Mouse (Mus musculus): ENCODE data around the gene Stx1a. TPM values are rescaled to one million over a fixed set of nuclear protein-coding genes. Genes with fewer than 3 reads are reported as not detected.
"Not testable (repeated sequence)": the region's sequence is repeated elsewhere in the genome, so short reads cannot be mapped to it uniquely, and the experiment has no call there.

Gene Stx1a
- total and polyA plus RNA-seq, 2 experiments from 2014 or later: 152 to 171 TPM

DNA sequence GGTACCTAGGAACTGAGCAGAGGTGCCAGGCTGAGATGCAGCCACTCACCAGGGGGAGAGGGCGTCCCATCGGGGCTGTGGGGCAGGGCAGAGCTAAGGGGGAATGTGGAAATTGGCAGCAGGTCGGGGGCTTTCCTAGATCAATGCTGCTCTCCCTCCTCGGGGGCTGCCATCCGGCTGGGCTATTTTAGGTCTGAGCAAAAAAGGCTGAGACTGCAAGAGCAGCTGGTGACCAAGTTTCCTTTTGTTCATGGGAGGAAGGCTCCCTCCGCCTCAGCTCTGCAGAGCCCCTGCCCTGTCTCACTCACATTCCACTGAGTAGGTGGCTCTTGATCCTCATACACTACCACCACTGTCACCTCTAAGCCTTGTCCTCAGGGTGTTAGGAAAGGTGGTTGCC is 16.8 kb downstream of the Stx1a start:
- no peak overlapping the region for H3K9ac ChIP-seq
- H3K9me3 ChIP-seq (ENCODE audit: low read length): no peaks in the 10 kb centered on the region
- TF ChIP-seq CTCF (IDR thresholded peaks at IDR 0.05; ENCODE audit: low read depth): no peak
- no peaks in the 10 kb centered on the region for H3K27me3 ChIP-seq (ENCODE audit: insufficient read depth, low read length)
- peak; percentile 37 for DNase-seq
- no peak overlapping the region for H3K4me2 ChIP-seq (ENCODE audit: low read depth)
- ATAC-seq: peak; percentile 71
- WGBS: 35% methylated on average over 6 of the region's 6 CpGs
- no peak overlapping the region for H3K4me3 ChIP-seq (ENCODE audit: low read depth, low read length)
- H3K36me3 ChIP-seq (ENCODE audit: insufficient read depth): peaks cover 19% of the 10 kb centered on the region
- H3K4me1 ChIP-seq (ENCODE audit: insufficient read depth): no peaks in the 10 kb centered on the region
- H3K27ac ChIP-seq (ENCODE audit: low read depth, low read length): peak overlapping the region; percentile 77

DNA sequence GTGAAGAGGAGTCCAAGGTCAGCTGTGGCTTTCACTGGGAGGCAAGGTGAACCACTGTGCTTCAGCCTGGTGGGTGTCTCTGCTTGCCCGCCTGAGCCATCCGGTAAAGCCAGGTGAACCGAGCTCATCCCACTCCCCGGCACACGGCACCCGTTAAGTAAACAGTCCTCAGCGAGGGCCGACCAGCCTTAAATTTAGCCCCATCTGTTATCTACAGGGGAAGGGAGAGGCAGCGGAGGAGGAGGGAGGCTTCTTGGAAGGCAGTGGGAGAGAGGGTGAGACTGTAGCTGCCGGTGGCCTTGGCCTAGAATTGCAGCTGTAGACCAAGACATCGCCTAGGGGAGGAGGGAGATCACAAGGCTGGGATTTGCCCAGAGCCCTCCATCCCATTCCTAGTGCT is 17.5 kb downstream of the Stx1a start:
- Histone ChIP-seq H3K9me3 (ENCODE audit: low read length) (no peaks in the 10 kb centered on the region), H3K27ac (ENCODE audit: low read depth, low read length) (peak overlapping the region; percentile 77), H3K27me3 (ENCODE audit: insufficient read depth, low read length) (no peaks in the 10 kb centered on the region), H3K9ac (no peak overlapping the region), H3K36me3 (ENCODE audit: insufficient read depth) (peaks cover 21% of the 10 kb centered on the region), H3K4me2 (ENCODE audit: low read depth) (no peak overlapping the region), H3K4me1 (ENCODE audit: insufficient read depth) (no peaks in the 10 kb centered on the region), H3K4me3 (ENCODE audit: low read depth, low read length) (no peak overlapping the region)
- no peak for DNase-seq
- no peak for TF ChIP-seq CTCF (IDR thresholded peaks at IDR 0.05; ENCODE audit: low read depth)
- no peak for ATAC-seq
- 79% methylated on average over 11 of the region's 11 CpGs for WGBS

DNA sequence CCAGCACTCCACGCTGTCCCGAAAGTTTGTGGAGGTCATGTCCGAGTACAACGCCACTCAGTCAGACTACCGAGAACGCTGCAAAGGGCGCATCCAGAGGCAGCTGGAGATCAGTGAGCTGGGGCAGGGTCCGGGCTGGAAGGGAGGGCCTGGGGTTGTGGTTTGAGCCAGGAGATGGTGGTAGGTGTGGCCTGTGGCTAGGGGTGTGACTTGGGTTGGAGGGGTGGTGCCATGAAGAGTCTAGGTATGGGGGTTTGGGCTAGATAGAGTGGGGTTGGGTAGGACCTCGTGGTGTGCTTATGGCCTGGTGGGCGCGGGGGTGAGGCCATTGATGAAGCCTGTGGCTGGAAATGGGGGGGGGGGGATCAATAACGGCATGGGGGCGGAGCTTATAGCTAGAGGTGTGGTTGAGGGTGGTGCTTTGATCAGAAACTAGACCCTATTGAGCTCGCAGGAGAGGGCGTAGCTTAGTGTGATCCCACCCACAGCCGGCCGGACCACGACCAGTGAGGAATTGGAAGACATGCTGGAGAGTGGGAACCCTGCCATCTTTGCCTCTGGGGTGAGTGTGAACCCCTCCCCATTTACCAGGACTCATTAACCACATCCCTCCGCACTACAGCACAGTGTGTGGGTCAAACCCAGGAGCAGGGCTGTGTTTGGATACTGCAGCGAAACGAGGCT is 19.0 kb downstream of the Stx1a start:
- DNase-seq (no peak), ATAC-seq (no peak)
- H3K36me3 ChIP-seq (ENCODE audit: insufficient read depth): peaks cover 19% of the 10 kb centered on the region
- no peak overlapping the region for H3K27ac ChIP-seq (ENCODE audit: low read depth, low read length)
- H3K9ac ChIP-seq: no peak overlapping the region
- H3K9me3 ChIP-seq (ENCODE audit: low read length): no peaks in the 10 kb centered on the region
- no peaks in the 10 kb centered on the region for H3K27me3 ChIP-seq (ENCODE audit: insufficient read depth, low read length)
- no peak overlapping the region for H3K4me3 ChIP-seq (ENCODE audit: low read depth, low read length)
- H3K4me1 ChIP-seq (ENCODE audit: insufficient read depth): no peaks in the 10 kb centered on the region
- WGBS: 38% methylated on average over 21 of the region's 21 CpGs
- no peak for TF ChIP-seq CTCF (IDR thresholded peaks at IDR 0.05; ENCODE audit: low read depth)
- no peak overlapping the region for H3K4me2 ChIP-seq (ENCODE audit: low read depth)

DNA sequence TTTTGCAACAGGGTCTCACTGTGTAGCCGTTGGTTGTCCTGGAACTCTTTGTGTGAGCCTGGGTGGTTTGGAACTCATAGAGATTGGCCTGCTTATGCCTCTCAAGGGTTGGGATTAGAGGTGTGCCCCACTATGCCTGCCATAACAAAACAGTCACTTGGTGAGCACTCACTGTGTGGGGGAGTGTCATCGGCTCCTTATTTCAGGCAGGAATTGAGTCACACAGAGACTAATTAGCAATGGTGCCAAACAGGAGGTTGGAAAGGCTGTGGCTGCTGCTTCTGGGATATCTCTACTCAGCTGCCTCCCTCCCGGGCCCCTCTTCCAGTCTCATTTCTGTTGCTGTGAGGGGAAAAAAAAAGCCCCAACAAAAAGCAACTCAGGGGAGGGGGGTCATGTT is 21.3 kb downstream of the Stx1a start:
- ATAC-seq: no peak
- H3K9me3 ChIP-seq (ENCODE audit: low read length): no peaks in the 10 kb centered on the region
- no peak for DNase-seq
- H3K4me1 ChIP-seq (ENCODE audit: insufficient read depth): no peaks in the 10 kb centered on the region
- H3K27me3 ChIP-seq (ENCODE audit: insufficient read depth, low read length): no peaks in the 10 kb centered on the region
- no peak overlapping the region for H3K4me2 ChIP-seq (ENCODE audit: low read depth)
- H3K4me3 ChIP-seq (ENCODE audit: low read depth, low read length): no peak overlapping the region
- TF ChIP-seq CTCF (IDR thresholded peaks at IDR 0.05; ENCODE audit: low read depth): no peak
- no peak overlapping the region for H3K27ac ChIP-seq (ENCODE audit: low read depth, low read length)
- peaks cover 14% of the 10 kb centered on the region for H3K36me3 ChIP-seq (ENCODE audit: insufficient read depth)
- no peak overlapping the region for H3K9ac ChIP-seq
- WGBS: 80% methylated on average over 3 of the region's 3 CpGs

DNA sequence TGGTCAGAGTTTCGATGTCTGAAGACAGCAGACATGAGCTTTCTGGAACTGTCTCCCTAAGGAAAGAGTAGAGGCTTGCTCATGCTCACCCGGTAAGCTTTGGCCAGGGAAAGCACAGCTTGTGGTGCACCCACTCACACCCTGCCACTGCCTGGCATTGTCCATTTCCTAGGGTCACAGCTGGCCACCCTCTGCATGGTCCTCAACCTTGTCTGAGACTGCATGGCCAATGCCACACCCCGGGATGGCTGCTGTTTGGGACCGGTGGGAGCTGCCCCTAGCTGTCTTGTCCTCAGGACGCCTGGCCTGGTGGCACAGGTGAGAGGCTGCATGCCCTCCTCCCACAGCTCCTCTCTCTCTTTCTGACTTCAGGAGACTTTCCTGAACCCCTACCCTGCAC is 25.3 kb downstream of the Stx1a start:
- no peak for TF ChIP-seq CTCF (IDR thresholded peaks at IDR 0.05; ENCODE audit: low read depth)
- no peak for ATAC-seq
- Histone ChIP-seq H3K27me3 (ENCODE audit: insufficient read depth, low read length) (no peaks in the 10 kb centered on the region), H3K4me2 (ENCODE audit: low read depth) (no peak overlapping the region), H3K9ac (no peak overlapping the region), H3K27ac (ENCODE audit: low read depth, low read length) (no peak overlapping the region), H3K9me3 (ENCODE audit: low read length) (no peaks in the 10 kb centered on the region), H3K36me3 (ENCODE audit: insufficient read depth) (peaks cover 27% of the 10 kb centered on the region), H3K4me3 (ENCODE audit: low read depth, low read length) (no peak overlapping the region), H3K4me1 (ENCODE audit: insufficient read depth) (no peaks in the 10 kb centered on the region)
- DNase-seq: no peak
- 94% methylated on average over 5 of the region's 5 CpGs for WGBS

DNA sequence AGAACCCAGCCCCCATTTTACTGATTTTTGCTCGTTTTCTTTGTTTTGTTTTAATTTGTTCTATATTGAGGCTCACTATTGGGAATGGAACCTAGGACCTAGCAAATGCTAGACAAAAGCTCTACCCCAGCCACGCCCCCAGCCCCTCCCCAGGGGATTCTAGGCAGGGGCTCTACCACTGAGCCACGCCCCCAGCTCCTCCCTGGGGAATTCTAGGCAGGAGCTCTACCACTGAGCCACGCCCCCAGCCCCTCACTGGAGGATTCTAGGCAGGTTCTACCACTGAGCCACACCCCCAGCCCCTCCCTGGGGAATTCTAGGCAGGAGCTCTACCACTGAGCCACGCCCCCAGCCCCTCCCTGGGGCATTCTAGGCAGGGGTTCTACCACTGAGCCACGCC is 26.0 kb downstream of the Stx1a start:
- H3K4me2 ChIP-seq (ENCODE audit: low read depth); H3K27ac ChIP-seq (ENCODE audit: low read depth, low read length); H3K9ac ChIP-seq; ATAC-seq; H3K9me3 ChIP-seq (ENCODE audit: low read length); H3K4me1 ChIP-seq (ENCODE audit: insufficient read depth); H3K27me3 ChIP-seq (ENCODE audit: insufficient read depth, low read length); DNase-seq; H3K4me3 ChIP-seq (ENCODE audit: low read depth, low read length): not testable (repeated sequence)
- H3K36me3 ChIP-seq (ENCODE audit: insufficient read depth): peaks cover 32% of the 10 kb centered on the region
- WGBS: 95% methylated on average over 6 of the region's 6 CpGs

DNA sequence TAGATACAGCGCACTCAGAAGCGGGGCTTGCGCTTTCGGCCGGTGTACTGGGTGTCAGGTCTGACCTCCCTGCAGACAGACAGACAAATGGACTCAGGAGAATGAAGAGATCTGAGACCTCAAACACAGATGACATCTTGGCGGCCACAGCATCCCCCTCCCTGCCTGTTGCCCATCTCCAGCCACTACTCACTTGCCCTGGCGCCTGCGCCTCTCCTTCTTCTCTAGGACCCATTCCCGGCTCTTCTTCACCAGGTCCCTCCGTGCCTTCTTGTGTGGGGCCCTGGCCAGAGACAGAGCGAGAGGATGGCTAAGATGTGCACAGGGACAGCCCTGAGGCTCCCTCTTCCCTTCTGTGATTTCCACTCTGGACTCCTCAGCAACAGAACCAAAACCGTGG is 30.1 kb downstream of the Stx1a start:
- no peak for TF ChIP-seq CTCF (IDR thresholded peaks at IDR 0.05; ENCODE audit: low read depth)
- peaks cover 56% of the 10 kb centered on the region for H3K36me3 ChIP-seq (ENCODE audit: insufficient read depth)
- no peak overlapping the region for H3K4me2 ChIP-seq (ENCODE audit: low read depth)
- H3K9me3 ChIP-seq (ENCODE audit: low read length): no peaks in the 10 kb centered on the region
- no peak overlapping the region for H3K4me3 ChIP-seq (ENCODE audit: low read depth, low read length)
- H3K27ac ChIP-seq (ENCODE audit: low read depth, low read length): no peak overlapping the region
- no peaks in the 10 kb centered on the region for H3K27me3 ChIP-seq (ENCODE audit: insufficient read depth, low read length)
- no peak overlapping the region for H3K9ac ChIP-seq
- no peak for ATAC-seq
- H3K4me1 ChIP-seq (ENCODE audit: insufficient read depth): no peaks in the 10 kb centered on the region
- whole genome bisulfite sequencing: 91% methylated on average over 12 of the region's 12 CpGs
- no peak for DNase-seq
